Mouse (Mus musculus) testis, adult 2 months (tissue): ENCODE data around the gene Ssbp3.

Source experiments
- CTCF ChIP-seq: fragments of 200-500 bp; IDR thresholded peaks from 2 replicates; pipeline ENCODE4 v1.5.1; 2012; ENCODE audit warnings: low read depth, mild to moderate bottlenecking, inconsistent platforms, low read length, moderate library complexity; ENCODE audit not compliant: control insufficient read depth, insufficient read depth, insufficient replicate concordance
- POLR2A ChIP-seq: fragments of 200-500 bp; IDR thresholded peaks from 2 replicates; pipeline ENCODE4 v1.6.1; 2012; ENCODE audit warnings: low read depth, mild to moderate bottlenecking, inconsistent platforms, low read length, moderate library complexity; ENCODE audit not compliant: control insufficient read depth

- no peak for TF ChIP-seq CTCF
- no peak for TF ChIP-seq POLR2A
Measured at GRCm38 (mm10) chr4:106968910-106969309, 58.4 kb downstream of the Ssbp3 start.
